11 mouse cellular contexts compared by ENCODE assay signal in genomic region chr1:55888711-55889366, GRCm38 (mm10).
A peak's percentile ranks its signal among the peaks of the same experiment; 100 is the strongest.
DNase-seq lines count a peak whose midpoint lies in the region; ATAC-seq and TF ChIP-seq lines count a peak whose summit lies in the region.
"Had no signal": no experiment of that assay in that cellular context is flagged by ENCODE, and none has a peak within 500 bp of the region (broad histone marks: within the 10 kb centered on the region; RNA-seq: fewer than 3 reads in every experiment).

No protein-coding gene starts in this region.

- H3K9ac ChIP-seq in lung, embryonic 14.5 days, result no peak overlapping the region
- no peak overlapping the region for H3K9ac ChIP-seq in heart, embryonic 15.5 days
- H3K9ac ChIP-seq: kidney, embryonic 15.5 days; limb, embryonic 13.5 days; neural tube, embryonic 15.5 days had no signal

- H3K4me3 ChIP-seq in lung, embryonic 14.5 days (ENCODE audit: low read depth, low read length), result no peak overlapping the region
- peak overlapping the region; percentile 5; the same call in 1 of the 2 replicates for H3K4me3 ChIP-seq in heart, embryonic 15.5 days
- H3K4me3 ChIP-seq: kidney, embryonic 15.5 days; limb, embryonic 13.5 days; neural tube, embryonic 15.5 days had no signal

- H3K4me1 ChIP-seq in lung, embryonic 14.5 days (ENCODE audit: insufficient read depth), result no peaks in the 10 kb centered on the region
- peaks cover 16% of the 10 kb centered on the region for H3K4me1 ChIP-seq in heart, embryonic 15.5 days (replicated peaks)
- H3K4me1 ChIP-seq: limb, embryonic 13.5 days; neural tube, embryonic 15.5 days had no signal

- no peaks in the 10 kb centered on the region for H3K9me3 ChIP-seq in lung, embryonic 14.5 days (ENCODE audit: low read depth, low read length)
- no peaks in the 10 kb centered on the region for H3K9me3 ChIP-seq in heart, embryonic 15.5 days (replicated peaks)
- H3K9me3 ChIP-seq: kidney, embryonic 15.5 days; limb, embryonic 13.5 days; neural tube, embryonic 15.5 days had no signal

- ATAC-seq in lung, embryonic 14.5 days (ENCODE audit: insufficient read depth), result peak; percentile 54; the same call in 1 of the 2 replicates
- no peak for ATAC-seq in heart, embryonic 15.5 days (replicated peaks; ENCODE audit: insufficient number of reproducible peaks, insufficient read depth, low FRiP score, low read depth)

- WGBS in lung, embryonic 14.5 days, result 33% methylated on average over 17 of the region's 17 CpGs
- WGBS in heart, embryonic 15.5 days, result 37% methylated on average over 17 of the region's 17 CpGs

- peak; percentile 30 for DNase-seq in embryo, embryonic 10 days (ENCODE audit: low spot score)
- no peak for DNase-seq in embryo, embryonic 10.5 days (ENCODE audit: low spot score)
- DNase-seq in lung, embryonic 14.5 days, result peak; percentile 28
- DNase-seq in lung, postnatal 25 days (ENCODE audit: low spot score), result no peak
- DNase-seq in retina, embryonic 14.5 days (ENCODE audit: low spot score), result peak; percentile 72
- no peak for DNase-seq in layer of hippocampus, adult 8-10 months (ENCODE audit: low spot score in 2 of 2)
- no peak for DNase-seq in thymus, postnatal 36 days

- H3K4me2 ChIP-seq in lung, embryonic 14.5 days, result peak overlapping the region; percentile 36
- peak overlapping the region; percentile 55 for H3K4me2 ChIP-seq in heart, embryonic 15.5 days
- H3K4me2 ChIP-seq: kidney, embryonic 15.5 days; limb, embryonic 13.5 days; neural tube, embryonic 15.5 days had no signal

- no peak overlapping the region for H3K27ac ChIP-seq in lung, embryonic 14.5 days (ENCODE audit: low read depth)
- H3K27ac ChIP-seq in heart, embryonic 15.5 days, result no peak overlapping the region
- H3K27ac ChIP-seq: kidney, embryonic 15.5 days; limb, embryonic 13.5 days; neural tube, embryonic 15.5 days had no signal

- no peak for TF ChIP-seq CTCF in lung, embryonic 14.5 days (IDR thresholded peaks at IDR 0.05; ENCODE audit: low read depth)

- H3K27me3 ChIP-seq in lung, embryonic 14.5 days (ENCODE audit: insufficient read depth, low read length), result 0 out of 2 replicates have a peak, but pooled peaks cover 4% of the 10 kb centered on the region
- H3K27me3 ChIP-seq in heart, embryonic 15.5 days, result peaks cover 51% of the 10 kb centered on the region

- H3K36me3 ChIP-seq in lung, embryonic 14.5 days (ENCODE audit: insufficient read depth), result no peaks in the 10 kb centered on the region
- no peaks in the 10 kb centered on the region for H3K36me3 ChIP-seq in heart, embryonic 15.5 days
- H3K36me3 ChIP-seq: kidney, embryonic 15.5 days; limb, embryonic 13.5 days; neural tube, embryonic 15.5 days had no signal

Comparison
In these comparisons a context has a peak if more than half of its experiments do, and no peak if none do; other contexts are left out.
1. DNase-seq: peak in embryo, embryonic 10 days (single experiment), lung, embryonic 14.5 days (single experiment) and retina, embryonic 14.5 days (single experiment); none in embryo, embryonic 10.5 days (single experiment), lung, postnatal 25 days (single experiment), layer of hippocampus, adult 8-10 months (0 of 2) and thymus, postnatal 36 days (0 of 2).